Mouse (Mus musculus) frontal cortex, adult (tissue): ENCODE results near the gene Pdcd4.

ENCODE experiments used
- ATAC-seq: cut with Nextera tagmentation; 2 replicates; pipeline ENCODE4 v1.9.2; 2017; ENCODE audit warnings: mild to moderate bottlenecking, moderate library complexity, mixed read lengths; ENCODE audit not compliant: low TSS enrichment

The Pdcd4 gene

DNA sequence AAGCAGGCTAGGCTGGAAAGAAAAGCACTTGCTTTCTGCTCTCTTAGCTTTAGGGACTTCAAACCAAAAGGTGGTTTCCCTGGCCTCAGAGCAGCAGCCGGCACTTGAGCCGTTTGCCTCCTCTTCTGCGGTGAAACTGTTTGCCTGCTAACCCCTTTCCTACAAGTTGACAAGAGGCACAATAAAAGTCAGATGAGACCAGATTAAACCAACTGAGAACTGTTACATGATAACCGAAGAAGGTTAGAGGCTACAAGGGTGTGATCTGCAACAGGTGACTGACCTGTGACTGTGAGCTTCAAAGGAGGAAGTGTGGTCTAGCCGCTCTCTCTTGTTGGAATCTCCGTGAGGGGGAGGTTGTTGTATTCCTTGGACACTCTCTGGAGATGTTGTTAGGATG lies 20.5 kb upstream of the Pdcd4 start:
- ATAC-seq: no peak

DNA sequence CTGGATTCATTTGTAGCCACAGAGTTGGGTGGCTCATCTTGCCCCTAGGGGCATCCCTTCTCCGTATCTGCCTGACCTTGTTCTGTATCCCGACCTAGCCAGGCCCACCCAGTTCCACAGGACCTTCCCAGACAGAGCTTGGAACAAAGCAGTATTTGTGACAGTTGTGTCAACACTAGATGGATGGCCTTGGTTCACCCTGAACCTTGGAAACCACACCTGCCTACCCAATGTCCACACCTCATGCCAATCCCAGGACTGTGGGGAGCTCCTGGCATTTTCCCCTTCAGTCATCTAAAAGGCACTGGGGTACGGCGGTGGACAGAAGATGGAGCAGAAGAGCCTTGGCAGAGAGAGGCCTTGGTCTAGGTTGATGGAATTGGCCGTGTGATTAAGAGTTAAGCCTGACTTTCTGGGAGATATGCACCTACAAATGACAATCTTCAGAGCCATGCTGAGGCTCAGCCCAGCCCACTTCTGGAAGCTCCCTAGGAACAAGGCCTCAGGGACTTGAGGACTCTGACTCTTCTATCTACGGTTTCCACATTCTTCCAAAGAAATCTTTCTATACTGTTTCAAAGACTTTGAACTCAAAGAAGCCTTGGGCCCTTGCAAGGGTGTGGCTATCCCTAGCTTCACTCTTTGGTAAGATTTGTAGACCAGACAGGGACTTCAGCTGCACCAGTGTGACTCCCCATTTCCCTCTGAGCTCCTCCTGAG lies 18.9 kb upstream of the Pdcd4 start:
- no peak for ATAC-seq

DNA sequence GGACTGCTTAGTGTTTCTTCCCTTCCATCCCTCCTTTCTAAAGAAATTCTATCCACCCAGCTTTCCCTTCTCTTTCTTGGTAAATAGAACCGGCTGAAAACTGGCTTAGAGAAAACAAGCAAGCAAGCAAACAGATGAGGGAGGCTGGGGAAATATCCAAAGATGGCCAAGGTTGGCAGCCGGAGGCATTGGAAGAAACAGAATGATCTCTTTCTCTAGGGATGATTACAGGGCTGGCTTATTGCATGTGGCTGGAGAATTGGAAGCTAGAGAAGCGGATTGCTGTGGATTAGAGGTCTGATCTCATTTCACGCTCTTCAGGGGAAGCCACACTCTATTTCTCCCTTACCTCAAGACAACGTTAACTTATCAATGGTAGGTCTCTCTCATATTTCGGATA lies 16.8 kb upstream of the Pdcd4 start:
- no peak for ATAC-seq

DNA sequence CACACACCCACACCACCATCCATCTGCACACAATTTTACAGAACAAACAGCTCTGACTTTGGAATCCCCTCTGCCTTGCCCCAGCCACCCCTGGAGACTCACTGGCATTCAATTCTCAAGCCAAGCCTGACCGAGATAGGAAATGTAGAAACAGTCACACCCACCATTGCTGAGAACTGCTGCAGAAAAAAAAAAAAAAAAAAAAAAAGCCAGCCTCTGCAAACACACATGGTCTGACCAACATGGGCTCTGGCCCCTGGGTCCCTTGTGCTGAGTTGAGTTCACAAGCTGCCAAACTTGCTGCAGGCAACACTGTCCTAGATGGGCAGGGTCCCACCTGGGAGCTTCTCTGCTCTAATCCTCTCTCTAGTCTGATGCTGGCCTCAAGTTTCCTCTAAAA lies 14.3 kb upstream of the Pdcd4 start:
- ATAC-seq: no peak

DNA sequence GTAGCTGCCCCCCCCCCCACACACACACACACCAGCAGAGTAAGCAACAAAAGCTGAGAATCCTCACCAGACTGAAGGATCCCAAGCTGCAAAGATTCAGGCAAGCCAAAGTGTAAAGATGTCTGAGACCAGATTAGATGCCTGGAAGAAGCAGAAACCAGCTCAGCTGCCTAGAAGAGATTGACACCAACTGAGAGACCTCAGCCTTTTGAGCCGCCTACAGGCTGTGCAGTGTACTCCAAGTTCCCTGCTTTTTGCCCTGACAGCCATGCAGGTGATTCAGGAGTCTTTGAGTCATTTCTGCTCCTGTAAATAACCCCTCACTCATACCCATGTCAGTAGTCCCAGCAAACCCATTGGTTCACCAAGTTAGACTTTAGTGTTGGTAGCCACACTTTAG lies 11.6 kb upstream of the Pdcd4 start:
- ATAC-seq: no peak

DNA sequence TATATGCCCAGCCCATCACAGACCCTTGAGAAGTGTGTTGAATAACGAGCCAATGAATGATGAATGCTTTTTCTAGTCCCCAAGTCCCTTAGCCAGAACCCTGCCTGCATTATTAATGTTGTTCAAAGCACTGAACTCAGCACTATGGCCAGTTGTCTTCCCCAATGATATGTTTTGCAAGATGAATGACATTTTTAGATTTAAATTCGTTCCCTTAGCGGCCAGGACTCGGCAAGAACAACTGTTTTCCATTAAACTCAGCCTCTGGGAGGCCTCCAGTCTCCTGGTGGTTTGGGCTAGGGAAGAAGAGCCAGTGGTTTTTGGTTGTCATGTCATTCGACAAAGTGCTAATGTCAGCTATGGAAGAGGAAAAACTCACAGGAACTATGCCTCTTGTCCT lies 10.2 kb upstream of the Pdcd4 start:
- no peak for ATAC-seq

DNA sequence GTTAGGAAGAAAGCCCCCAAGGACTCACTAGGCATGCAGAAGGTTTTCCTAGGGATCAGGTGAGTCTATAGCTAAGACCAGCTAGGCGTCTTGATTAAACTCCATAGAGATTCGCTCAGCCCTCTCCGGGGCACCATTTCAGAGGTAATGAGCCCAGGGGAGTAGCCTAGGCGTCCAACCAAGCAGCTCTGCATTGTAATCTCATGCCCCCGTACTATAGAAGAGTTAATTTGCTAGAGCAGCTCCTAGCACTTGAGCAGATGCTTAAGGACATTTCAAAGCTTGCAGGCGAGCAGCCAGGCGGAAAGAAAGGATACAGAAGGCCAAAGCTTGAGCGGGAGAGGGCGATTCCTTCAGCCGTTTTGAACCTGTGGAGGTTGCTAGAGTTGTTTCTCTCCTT lies 6.6 kb upstream of the Pdcd4 start:
- no peak for ATAC-seq

DNA sequence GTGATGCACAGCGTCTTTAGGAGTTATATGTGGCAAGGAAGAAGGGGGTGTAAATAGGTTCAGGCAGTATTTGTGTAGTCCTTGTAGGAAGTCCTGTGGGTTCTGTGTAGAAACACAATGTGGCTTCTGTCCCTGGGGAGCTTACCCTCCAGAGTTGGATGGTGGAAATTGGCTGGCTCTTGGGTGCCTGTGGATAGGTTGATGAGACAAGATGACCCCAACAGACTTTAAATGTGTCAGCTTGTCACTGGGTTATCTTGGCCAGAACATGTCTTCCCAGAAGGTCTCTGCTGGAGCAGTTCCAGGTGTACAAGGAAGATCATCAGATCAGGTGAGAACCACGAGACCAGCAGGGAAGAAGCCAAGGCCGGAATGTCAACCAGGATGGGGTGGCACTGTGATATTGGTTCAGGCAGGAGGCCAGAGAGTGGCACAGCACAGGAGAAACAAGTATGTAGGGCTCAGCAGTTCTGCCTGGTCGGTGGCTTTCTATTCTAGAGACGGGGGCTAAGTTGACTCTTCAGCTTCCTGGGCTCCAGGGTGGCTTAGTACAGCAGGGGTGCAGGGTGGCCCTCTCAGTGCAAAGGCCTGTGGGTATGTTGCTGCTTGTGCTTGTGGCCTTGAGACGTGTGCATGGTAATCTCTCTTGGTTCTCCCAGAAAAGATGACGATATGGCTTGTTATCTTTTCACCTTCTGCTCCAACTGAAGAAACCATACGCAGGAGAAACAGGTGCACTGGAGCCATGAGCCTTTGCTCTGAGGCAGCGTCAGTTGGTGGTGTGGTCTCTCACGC lies 5.3 kb upstream of the Pdcd4 start:
- ATAC-seq: no peak

DNA sequence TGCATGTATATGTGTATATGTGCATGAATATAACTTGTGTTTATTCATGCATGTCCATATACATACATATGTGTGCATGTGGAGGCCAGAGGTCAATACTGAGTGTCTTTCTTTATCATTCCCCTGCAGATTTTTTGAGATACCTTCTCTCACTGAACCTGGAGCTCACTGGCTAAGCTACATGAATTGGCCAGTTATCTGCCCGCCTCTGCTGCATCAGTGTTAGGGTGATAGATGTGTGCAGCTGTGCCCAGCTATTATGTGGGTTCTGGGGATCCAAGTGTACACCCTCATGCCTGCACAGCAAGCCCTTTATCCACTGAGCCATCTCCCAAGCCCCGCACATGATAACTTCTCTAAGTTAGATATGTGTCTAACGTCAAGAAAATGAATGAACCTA lies 4.2 kb upstream of the Pdcd4 start:
- ATAC-seq: no peak

DNA sequence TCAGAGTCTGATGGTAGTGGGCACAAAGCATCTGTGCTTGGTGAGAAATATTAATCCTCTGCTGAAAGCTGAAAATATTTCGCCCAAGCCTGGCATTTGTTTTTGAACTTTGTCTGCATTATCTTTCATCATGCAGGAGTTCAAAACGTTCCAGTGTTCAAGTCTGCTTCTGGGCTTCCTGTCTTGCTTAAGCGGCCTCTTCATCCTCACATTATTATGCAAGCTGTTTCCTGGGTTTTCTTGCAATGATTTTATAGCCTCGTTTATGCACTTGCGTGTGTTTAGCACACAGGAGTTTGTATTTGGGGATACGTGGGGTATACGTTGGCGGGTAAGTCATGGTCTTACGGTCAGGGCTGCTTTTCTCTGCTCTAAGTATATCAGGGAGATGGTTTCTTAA lies 3.7 kb upstream of the Pdcd4 start:
- no peak for ATAC-seq

DNA sequence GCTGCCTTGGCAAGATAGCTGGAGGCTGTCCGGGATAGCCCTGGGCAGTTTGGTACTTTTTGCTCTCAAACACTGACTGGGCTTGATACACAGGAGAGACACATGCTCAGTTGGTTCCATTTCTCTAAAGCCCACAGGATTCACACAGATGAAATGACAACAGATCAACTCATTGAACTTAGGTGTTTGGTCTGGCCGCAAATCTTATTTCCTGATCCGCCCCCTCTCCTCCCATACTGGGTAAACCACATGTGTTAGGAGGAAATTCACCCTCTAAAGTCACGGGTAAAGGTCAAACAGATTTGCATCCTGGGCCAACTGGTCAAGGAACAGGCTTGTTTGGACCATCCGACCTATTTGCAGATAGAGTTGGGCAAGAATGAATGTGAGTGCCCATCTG lies 2.5 kb upstream of the Pdcd4 start:
- no peak for ATAC-seq

DNA sequence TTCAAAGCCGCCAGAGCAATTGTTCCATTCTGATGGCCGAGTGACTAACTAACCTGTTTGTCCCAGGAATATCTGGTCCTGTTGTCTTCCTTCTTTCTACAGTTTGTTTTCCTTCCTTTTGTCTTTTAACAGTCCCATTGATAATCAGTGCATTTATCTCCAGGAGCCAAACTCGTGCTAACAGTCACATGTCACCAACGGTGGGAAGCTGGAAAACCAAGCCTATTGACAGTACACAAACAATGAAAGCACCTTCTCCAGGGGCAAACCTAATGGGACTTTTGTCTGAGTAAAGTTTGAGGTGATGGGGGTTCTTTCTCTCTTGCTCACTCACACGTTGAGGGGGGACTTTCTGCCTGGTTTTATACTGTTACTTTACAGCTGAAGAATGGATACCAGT lies 1.8 kb upstream of the Pdcd4 start:
- no peak for ATAC-seq

DNA sequence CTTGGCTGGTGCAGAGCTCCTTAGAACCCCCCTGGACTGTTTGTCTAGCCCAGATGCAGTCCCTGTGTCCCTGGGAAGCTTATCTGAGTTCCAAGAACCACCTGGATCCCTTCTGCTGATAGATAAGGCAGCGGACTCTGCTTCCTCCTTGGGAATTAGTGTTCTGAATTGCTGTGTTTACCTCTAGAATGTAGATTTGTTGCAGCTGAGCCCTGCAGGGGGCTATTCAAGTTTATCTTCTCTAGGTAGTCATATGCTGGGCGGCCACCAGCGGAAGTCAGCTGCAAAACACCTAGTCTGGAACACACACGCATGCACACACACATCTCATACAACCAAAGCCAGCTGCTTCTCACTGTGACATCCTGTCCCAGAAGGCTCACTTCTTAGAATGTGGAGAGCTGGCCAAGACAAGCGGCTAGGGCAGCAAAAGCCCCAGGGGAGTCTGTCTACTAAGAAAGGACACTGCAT lies 1.2 kb upstream of the Pdcd4 start:
- no peak for ATAC-seq

DNA sequence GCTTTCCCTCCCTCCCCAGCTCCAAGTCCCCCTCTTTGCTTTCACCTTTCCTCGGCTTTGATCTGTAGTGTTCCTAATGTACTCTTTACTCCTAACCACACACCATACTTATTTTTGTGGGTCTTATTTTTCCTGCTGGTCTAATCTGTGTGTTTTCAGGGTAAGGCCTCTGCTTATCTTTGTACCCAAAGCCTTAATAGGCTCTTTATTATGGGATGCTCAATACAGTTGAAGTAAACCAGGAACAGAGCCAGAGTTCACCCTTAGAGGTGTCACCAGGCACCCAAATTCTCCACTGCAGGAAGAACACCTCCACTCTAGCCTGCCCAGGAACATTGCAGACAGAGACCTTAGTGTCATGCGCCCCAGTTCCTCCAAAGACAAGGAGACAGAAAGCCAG lies 462 bp upstream of the Pdcd4 start:
- no peak for ATAC-seq

DNA sequence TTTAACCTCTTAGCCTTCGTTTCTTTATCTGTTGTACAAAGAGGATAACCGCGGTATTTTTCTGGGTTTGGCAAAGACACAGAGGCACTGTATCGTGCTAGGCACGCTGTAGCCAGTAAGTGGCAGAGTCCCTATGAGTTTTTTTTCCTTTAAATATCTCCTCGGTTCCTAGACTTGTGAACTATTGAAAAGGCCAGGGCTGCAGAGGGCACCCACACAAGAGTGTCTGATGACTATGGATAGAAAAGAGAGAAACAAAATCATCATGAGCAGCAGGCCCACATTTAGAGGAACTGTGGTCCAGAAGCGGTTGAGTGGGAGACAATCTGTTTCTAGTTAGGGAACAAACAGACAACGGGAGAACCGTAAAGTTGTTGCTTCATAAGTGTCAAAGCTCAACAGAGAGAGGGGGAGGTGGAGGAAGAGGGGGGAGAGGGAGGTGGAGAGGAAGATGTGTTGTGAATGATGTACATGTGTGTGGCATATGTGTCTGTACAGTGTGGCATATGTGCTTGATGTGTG lies 868 bp downstream of the Pdcd4 start:
- ATAC-seq: peak; percentile 31; the same call in 1 of the 2 replicates

DNA sequence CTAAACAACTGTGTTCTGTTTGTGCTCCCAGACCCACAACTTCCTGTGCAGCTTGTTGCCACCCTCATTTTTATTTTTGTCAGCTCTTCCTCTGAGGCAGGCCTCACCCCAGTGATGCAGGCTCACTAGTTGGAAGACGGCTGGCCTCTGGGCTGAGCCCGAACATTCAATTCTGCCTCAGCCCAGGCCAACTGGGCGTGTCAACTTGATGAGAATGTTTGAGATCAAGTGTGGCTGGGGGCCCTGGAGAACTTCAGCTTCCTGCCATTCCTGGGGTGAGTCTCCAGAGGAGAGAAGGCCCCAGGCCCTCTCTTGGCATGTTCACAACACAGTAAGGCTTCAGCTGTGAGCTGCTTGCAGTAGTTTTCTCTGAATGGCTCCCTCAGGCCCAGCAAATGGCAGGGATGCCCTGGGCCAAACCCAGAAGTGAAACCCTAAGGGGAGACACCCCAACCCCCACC lies 1.7 kb downstream of the Pdcd4 start:
- no peak for ATAC-seq

DNA sequence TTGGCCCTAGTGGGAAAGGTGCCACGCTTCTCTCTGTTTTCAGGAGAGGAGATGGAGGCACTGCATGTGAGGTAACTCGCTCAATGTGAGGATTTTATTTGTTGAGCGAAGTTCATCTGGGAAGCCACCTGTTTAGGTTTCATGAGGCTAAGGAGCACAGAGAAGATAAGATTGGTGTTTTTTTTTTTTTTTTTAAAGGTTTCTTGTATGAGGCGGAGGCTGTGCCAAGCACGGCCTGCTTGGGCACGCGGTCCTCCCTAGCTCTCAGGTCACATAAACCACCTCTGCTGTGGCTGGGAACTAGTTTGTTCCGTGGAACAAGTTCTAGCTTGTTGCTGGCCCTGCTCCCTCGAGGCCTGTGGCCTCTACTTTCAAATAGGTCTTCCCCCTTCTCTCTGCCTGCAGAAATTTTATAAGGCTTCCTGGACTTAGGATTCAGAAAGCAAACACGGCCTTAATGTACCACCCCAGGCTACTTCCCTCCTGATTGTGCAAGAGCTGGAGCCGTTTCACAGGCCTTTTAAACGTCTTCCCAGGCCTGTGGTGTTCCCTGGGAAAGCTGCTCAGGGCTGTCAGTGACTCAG lies 2.6 kb downstream of the Pdcd4 start:
- no peak for ATAC-seq

DNA sequence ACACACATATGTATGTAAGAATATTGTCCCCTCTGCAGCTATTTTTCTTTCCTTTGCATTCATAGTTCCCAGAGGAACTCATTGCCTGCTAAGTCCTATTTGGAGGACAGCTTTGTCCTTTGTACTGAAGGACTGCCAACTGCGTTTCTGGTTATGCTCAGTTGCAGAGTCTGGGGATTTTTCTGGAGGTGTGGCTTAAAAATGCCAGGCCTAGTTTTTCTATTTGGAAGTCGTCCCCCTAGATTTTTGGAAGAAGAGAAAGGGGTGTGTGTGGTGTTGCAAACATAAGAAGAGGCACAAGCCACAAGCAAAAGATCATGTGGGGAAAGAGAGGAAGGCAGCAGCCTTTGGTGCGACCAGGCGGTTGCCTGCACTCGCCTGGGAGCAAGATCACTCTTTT lies 6.0 kb downstream of the Pdcd4 start:
- ATAC-seq: peak; percentile 29; the same call in 1 of the 2 replicates

DNA sequence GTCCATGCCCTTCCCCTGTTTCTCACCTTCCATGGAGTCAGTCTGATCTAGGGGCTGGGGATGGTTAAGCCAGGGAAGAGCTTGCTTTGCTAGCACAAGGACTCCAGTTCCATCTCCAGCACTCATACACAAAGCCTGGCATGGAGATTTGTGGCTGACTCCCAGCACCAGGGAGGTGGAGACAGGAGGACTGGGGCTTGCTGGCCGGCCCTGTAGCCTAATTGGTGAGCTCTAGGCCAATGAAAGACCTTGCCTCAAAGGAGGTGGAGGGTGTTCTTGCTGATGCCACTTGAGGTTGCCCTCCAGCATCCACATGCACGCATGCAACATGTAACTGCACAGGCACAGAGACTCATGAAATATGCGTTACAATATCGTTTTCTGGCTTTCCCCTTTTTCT lies 6.5 kb downstream of the Pdcd4 start:
- ATAC-seq: no peak

DNA sequence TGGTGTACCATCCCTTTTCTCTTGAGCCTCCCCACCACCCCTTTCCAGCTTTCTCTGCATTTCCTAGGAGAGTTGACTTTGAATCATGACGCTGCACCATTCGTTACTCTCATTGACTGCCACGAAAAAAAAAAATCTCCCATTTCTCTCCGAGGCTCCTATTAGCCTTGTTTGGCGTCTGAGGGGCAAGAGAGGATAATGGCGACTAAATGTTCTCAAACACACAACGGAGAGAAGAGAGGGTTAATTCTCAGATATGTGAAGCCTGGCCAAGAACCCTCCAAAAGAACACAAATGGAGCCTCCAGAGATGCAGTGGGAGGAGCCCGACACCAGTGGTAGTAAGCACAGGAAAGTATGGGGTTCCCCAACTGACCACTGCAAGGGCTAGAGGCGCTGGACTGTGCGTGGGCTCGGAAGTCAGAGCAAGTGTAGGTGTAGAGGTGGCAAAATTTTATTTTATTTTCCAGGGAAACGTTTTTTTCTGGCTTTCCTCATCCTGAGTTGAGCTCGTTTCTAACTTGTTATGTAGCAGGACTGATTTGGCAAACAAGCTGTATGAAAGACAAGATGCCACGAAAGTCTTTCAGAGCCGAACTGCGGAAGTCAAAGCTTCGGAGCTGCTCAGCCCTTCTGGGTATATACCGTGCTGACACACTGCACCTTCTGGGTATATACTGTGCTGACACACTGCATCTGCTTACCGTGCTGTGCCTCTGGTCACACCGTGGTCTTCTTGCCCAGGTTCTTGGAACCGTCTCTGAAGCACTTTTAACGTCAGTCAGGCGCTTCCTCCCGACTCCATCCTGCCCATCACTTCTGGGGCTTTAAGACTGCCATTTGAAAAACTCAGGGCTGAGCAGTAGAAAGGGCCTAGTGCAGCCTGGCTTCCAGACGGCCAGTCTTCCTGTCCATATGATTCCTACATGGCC lies 7.2 kb downstream of the Pdcd4 start:
- peak; percentile 3; the same call in 1 of the 2 replicates for ATAC-seq

DNA sequence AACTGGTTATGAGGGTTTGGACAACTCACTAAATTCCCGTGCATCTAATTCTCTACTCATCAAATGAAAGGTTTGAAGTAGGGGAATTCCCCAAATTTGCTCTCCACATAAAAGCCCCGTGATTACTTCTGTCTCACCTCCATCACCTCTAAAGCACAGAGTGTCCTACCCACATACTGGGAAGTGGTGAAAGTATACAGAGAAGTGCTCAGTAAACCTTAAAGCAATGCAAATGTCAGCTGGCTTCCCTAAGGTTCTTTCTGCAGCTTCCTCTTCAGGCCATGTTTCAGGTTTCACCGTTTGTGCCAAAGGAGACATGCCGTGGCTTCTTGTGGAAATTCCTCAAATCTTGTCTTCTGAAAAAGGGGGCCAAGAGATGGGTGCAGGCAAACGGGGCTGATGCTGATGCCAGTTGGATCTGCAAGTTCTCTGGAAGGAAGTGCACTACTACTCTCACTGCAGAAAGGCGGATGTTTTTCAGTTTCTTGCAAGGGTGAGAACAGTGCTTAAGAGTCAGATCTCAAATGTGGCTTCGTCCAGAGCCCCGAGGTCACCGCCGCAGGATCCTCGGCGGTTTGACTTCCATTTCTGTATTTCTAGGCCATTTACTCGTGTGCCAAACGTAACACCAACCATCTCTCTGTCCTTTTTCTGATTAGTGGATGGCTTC lies 8.0 kb downstream of the Pdcd4 start:
- ATAC-seq: no peak
